Mouse (Mus musculus): ENCODE data around the gene Creld1. TPM values are rescaled to one million over a fixed set of nuclear protein-coding genes. Genes with fewer than 3 reads are reported as not detected.

Gene Creld1
- polyA plus RNA-seq, 1 experiment from 2014 or later = 23.9 TPM

DNA sequence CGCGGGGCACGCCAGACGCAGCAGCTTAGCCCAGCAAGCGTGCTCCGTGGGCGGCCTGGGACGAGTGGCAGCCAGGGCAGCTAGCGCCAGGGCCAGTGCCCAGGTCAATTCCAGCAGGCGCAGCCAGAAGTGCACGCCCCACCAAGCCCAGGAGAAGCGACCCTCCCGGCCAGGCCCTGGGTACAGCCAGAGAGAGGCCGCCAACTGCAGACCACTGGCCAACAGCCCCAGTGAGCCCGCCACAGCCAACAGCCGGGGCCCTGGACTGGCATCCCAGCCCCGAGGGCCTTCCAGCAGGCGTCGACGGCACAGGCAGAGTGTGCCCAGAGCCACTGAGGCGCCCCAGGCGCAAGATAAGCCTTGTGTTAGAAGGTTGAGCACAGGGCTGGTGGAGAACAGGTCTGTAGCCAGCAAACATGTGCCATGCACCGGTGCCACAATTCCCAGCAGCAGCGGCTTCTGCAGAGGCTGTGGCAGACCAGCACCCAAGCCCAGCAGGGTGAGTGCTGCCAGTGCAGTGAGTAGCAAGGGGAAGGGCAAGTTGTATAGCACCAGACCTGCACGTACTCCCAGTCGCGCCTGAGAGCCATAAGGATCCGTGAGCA lies 12.1 kb downstream of the Creld1 start:
- H3K4me1 ChIP-seq (ENCODE audit: control insufficient read depth, insufficient read depth, low read length) = peaks cover 7% of the 10 kb centered on the region; the same call in 1 of the 2 replicates
- H3K4me2 ChIP-seq (ENCODE audit: low read depth, low read length) = peak overlapping the region; percentile 77
- H3K27me3 ChIP-seq (ENCODE audit: control insufficient read depth, insufficient read depth, low read length) = peaks cover 23% of the 10 kb centered on the region
- H3K27ac ChIP-seq (ENCODE audit: low read length) = no peak overlapping the region
- peak overlapping the region; percentile 75 for H3K9ac ChIP-seq (ENCODE audit: low read length)
- no peaks in the 10 kb centered on the region for H3K9me3 ChIP-seq (replicated peaks; ENCODE audit: control insufficient read depth, low read length)
- peak; percentile 19; the same call in 1 of the 2 replicates for ATAC-seq (ENCODE audit: insufficient read depth, low FRiP score)
- WGBS = 40% methylated on average over 28 of the region's 28 CpGs
- peaks cover 4% of the 10 kb centered on the region; the same call in 1 of the 2 replicates for H3K36me3 ChIP-seq (ENCODE audit: control insufficient read depth, insufficient read depth, low read length)
- H3K4me3 ChIP-seq (replicated peaks; ENCODE audit: low read length) = peak overlapping the region; percentile 51

DNA sequence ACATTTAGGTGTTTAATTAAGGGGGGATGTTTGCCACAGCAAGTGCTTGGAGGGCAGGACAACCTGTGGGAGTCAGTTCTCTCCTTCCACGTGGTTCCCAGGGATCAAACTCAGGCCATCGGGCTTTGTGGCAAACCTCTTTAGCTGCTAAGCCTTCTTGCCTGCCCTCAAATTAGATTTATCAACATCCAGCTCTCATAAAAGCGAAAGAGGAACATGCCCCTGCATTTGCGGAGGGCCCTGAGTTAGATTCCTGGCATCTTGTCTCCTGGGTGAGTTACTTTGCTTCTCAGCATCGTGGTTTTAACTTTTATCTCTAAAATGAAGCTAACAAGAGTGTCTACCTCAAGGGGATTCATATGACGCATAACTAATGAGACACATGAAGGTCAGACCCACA lies 16.2 kb downstream of the Creld1 start:
- WGBS = 71% methylated on average over 6 of the region's 6 CpGs
- Histone ChIP-seq H3K9me3 (replicated peaks; ENCODE audit: control insufficient read depth, low read length) (no peaks in the 10 kb centered on the region), H3K27me3 (ENCODE audit: control insufficient read depth, insufficient read depth, low read length) (peaks cover 40% of the 10 kb centered on the region), H3K36me3 (ENCODE audit: control insufficient read depth, insufficient read depth, low read length) (no peaks in the 10 kb centered on the region), H3K4me3 (replicated peaks; ENCODE audit: low read length) (no peak overlapping the region), H3K27ac (ENCODE audit: low read length) (no peak overlapping the region), H3K4me1 (ENCODE audit: control insufficient read depth, insufficient read depth, low read length) (peaks cover 5% of the 10 kb centered on the region; the same call in 1 of the 2 replicates), H3K9ac (ENCODE audit: low read length) (no peak overlapping the region), H3K4me2 (ENCODE audit: low read depth, low read length) (no peak overlapping the region)
- no peak for ATAC-seq (ENCODE audit: insufficient read depth, low FRiP score)

DNA sequence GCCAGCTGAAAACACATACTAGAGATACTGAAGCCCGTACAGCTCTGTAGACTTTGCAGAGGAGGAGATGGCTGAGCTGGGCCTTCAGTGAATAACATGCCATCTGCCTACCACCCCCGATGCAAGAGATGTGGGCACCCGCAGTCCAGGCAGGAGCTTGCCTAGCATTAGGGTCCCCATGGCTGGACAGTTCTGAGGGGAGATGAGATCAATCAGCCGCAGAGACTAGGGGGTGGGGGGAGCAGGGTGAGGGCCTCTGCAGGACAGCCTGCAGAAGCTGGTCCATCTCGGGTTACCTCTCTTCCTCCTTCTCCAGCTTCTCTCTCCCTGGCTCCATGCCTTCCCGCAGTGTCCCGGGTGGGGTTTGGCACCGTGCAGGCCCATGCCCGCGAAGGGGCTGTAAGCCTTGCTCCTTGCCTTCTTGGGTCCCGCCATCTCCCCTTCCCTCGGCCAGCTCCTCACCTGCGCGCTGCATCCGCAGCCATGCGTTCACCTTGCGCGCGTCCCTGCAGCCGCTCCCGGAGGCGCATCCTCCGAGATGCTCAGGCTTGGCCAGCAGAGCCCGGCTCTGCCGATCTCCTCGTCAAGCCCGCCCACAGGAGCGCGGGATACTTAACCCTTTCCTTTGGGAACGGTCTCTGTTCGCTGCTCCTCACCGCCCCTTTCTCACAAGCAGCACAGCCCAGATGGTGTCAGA lies 18.4 kb downstream of the Creld1 start, which contains the start of gene Prrt3:
TSS of gene Prrt3 (minus strand) at position 544 of the 697 bp plus-strand sequence.
- Histone ChIP-seq H3K27me3 (ENCODE audit: control insufficient read depth, insufficient read depth, low read length) (peaks cover 24% of the 10 kb centered on the region), H3K4me1 (ENCODE audit: control insufficient read depth, insufficient read depth, low read length) (no peaks in the 10 kb centered on the region), H3K36me3 (ENCODE audit: control insufficient read depth, insufficient read depth, low read length) (no peaks in the 10 kb centered on the region), H3K27ac (ENCODE audit: low read length) (no peak within 1 kb of the TSS), H3K9me3 (replicated peaks; ENCODE audit: control insufficient read depth, low read length) (no peaks in the 10 kb centered on the region), H3K4me3 (replicated peaks; ENCODE audit: low read length) (peak within 1 kb of the TSS; percentile 25), H3K4me2 (ENCODE audit: low read depth, low read length) (peak within 1 kb of the TSS; percentile 41), H3K9ac (ENCODE audit: low read length) (peak within 1 kb of the TSS; percentile 48)
- WGBS = 3% methylated on average over 32 of the region's 32 CpGs
- ATAC-seq (ENCODE audit: insufficient read depth, low FRiP score) = 0 out of 2 replicates have a peak, but pooled peaks have one; percentile 37

DNA sequence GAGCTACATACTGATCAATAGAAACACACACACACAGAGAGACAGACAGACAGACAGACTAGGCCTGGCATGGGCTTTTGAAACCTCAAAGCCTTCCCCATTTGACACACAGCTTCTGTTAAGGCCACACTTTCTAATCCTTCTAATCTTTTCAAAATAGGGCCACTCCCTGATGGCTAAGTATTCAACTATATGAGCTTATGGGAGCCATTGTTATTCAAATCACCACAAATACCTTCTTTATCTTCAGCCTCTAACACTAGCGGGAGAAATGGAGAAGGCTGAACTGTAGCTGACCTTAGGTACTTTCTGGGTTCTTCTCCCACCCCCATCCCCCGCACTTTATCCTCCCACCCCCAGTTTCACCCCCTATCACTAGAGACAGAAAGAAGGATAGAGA lies 19.7 kb downstream of the Creld1 start:
- WGBS = 69% methylated on average over 2 of the region's 2 CpGs
- Histone ChIP-seq H3K27ac (ENCODE audit: low read length) (no peak overlapping the region), H3K4me3 (replicated peaks; ENCODE audit: low read length) (no peak overlapping the region), H3K4me2 (ENCODE audit: low read depth, low read length) (no peak overlapping the region), H3K27me3 (ENCODE audit: control insufficient read depth, insufficient read depth, low read length) (peaks cover 24% of the 10 kb centered on the region), H3K9me3 (replicated peaks; ENCODE audit: control insufficient read depth, low read length) (no peaks in the 10 kb centered on the region), H3K9ac (ENCODE audit: low read length) (no peak overlapping the region), H3K4me1 (ENCODE audit: control insufficient read depth, insufficient read depth, low read length) (no peaks in the 10 kb centered on the region), H3K36me3 (ENCODE audit: control insufficient read depth, insufficient read depth, low read length) (no peaks in the 10 kb centered on the region)
- no peak for ATAC-seq (ENCODE audit: insufficient read depth, low FRiP score)

DNA sequence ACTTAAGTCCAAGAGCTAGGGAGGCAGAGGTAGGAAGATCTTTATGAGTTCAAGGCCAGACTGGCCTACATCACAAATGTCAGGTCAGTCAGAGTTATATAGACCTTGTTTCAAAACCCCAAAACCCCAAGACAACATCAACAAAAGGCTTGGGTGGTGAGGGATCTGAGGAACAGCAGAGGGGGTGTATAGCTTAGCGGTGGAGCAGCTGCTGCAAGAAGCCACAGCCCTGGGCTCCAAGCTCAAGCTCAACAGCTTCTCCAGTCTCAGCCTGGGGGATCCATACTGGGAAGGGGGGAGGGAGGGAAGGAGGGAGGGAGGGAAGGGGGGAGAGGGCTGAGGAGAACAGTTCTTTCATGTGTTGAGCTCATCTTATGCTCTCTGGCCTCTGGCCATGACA lies 22.6 kb downstream of the Creld1 start:
- no peak overlapping the region for H3K4me3 ChIP-seq (replicated peaks; ENCODE audit: low read length)
- H3K36me3 ChIP-seq (ENCODE audit: control insufficient read depth, insufficient read depth, low read length) = no peaks in the 10 kb centered on the region
- 78% methylated on average over 1 of the region's 1 CpGs for WGBS
- no peaks in the 10 kb centered on the region for H3K4me1 ChIP-seq (ENCODE audit: control insufficient read depth, insufficient read depth, low read length)
- H3K9ac ChIP-seq (ENCODE audit: low read length) = no peak overlapping the region
- no peak for ATAC-seq (ENCODE audit: insufficient read depth, low FRiP score)
- peaks cover 14% of the 10 kb centered on the region for H3K27me3 ChIP-seq (ENCODE audit: control insufficient read depth, insufficient read depth, low read length)
- H3K27ac ChIP-seq (ENCODE audit: low read length) = no peak overlapping the region
- H3K4me2 ChIP-seq (ENCODE audit: low read depth, low read length) = no peak overlapping the region
- no peaks in the 10 kb centered on the region for H3K9me3 ChIP-seq (replicated peaks; ENCODE audit: control insufficient read depth, low read length)

DNA sequence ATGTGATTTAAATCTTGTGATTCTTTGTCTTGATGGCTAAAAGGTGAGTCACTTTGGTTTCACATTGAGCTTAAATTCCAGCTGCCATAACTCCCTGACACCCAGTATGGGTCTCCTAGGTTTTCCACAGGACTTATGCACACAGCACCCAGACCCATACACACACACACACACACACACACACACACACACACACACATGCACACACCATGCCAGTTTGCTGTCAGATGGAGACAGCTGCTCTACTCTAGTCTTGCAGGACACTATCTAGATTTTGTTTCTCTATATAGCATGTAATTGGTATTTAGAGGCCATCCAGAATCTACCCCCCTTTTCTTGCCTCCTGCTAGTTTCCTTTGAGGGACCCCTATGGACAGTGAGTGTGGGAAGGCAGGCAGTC lies 24.0 kb downstream of the Creld1 start:
- Histone ChIP-seq H3K9me3 (replicated peaks; ENCODE audit: control insufficient read depth, low read length) (no peaks in the 10 kb centered on the region), H3K4me1 (ENCODE audit: control insufficient read depth, insufficient read depth, low read length) (no peaks in the 10 kb centered on the region), H3K9ac (ENCODE audit: low read length) (no peak overlapping the region), H3K4me3 (replicated peaks; ENCODE audit: low read length) (no peak overlapping the region), H3K27me3 (ENCODE audit: control insufficient read depth, insufficient read depth, low read length) (no peaks in the 10 kb centered on the region), H3K36me3 (ENCODE audit: control insufficient read depth, insufficient read depth, low read length) (no peaks in the 10 kb centered on the region), H3K4me2 (ENCODE audit: low read depth, low read length) (no peak overlapping the region), H3K27ac (ENCODE audit: low read length) (no peak overlapping the region)
- no peak for ATAC-seq (ENCODE audit: insufficient read depth, low FRiP score)

DNA sequence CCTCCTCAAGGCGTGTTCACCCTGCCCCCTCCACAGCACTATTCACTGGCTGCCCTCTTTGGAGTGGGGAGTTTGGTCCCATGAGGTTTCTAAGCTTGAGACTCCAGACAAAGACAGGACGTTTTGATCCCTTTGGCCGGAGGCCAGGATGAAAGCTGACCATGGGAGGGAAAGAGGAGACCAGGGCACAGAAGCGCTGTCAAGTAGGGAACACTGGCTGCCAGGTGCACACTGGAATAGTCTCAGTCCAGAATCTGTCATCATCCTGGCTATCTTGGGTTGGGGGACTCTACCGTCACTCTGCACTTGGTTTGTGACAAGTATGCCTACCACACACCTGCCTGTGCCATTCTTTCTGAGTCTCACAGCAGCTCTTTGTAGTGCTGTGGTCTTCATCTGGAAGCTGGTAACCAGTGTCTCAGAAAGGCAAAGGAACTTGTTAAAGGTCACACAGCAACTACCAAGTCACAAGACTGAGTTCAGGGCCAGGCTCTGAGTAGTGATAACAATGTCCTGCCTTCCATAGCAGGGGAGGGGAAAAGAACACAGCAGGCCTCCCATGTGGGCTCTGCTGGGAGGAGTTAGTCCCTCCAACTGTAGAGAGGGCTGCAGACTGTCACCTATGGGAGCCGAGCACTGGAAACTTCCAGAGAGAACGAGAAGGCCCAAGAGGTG lies 25.3 kb downstream of the Creld1 start:
- H3K9me3 ChIP-seq (replicated peaks; ENCODE audit: control insufficient read depth, low read length) = no peaks in the 10 kb centered on the region
- no peak overlapping the region for H3K4me2 ChIP-seq (ENCODE audit: low read depth, low read length)
- H3K9ac ChIP-seq (ENCODE audit: low read length) = no peak overlapping the region
- H3K4me1 ChIP-seq (ENCODE audit: control insufficient read depth, insufficient read depth, low read length) = no peaks in the 10 kb centered on the region
- H3K4me3 ChIP-seq (replicated peaks; ENCODE audit: low read length) = no peak overlapping the region
- no peak for ATAC-seq (ENCODE audit: insufficient read depth, low FRiP score)
- no peaks in the 10 kb centered on the region for H3K36me3 ChIP-seq (ENCODE audit: control insufficient read depth, insufficient read depth, low read length)
- no peak overlapping the region for H3K27ac ChIP-seq (ENCODE audit: low read length)
- no peaks in the 10 kb centered on the region for H3K27me3 ChIP-seq (ENCODE audit: control insufficient read depth, insufficient read depth, low read length)
- WGBS = 66% methylated on average over 7 of the region's 7 CpGs

DNA sequence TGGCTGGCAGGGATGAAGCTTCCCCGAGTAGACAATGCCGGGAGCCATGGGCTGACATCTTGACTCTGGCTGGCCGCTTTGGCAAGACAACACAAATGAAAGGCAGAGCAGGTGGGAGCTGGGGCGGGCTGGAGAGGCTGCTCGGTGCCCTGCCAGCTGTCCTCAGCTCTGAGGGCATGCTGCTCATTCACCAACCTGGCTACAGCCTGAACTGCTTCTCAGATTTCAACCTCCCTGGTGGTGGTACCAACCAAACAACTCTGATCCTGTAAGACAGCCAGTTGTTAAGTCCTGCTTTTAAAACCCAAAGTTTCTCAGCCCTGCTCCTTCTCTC lies 25.8 kb downstream of the Creld1 start:
- no peak overlapping the region for H3K9ac ChIP-seq (ENCODE audit: low read length)
- no peaks in the 10 kb centered on the region for H3K27me3 ChIP-seq (ENCODE audit: control insufficient read depth, insufficient read depth, low read length)
- H3K36me3 ChIP-seq (ENCODE audit: control insufficient read depth, insufficient read depth, low read length) = 0 out of 2 replicates have a peak, but pooled peaks cover under 1% of the 10 kb centered on the region
- no peak overlapping the region for H3K4me3 ChIP-seq (replicated peaks; ENCODE audit: low read length)
- no peak for ATAC-seq (ENCODE audit: insufficient read depth, low FRiP score)
- no peak overlapping the region for H3K4me2 ChIP-seq (ENCODE audit: low read depth, low read length)
- H3K27ac ChIP-seq (ENCODE audit: low read length) = no peak overlapping the region
- WGBS = 44% methylated on average over 5 of the region's 5 CpGs
- H3K9me3 ChIP-seq (replicated peaks; ENCODE audit: control insufficient read depth, low read length) = no peaks in the 10 kb centered on the region
- H3K4me1 ChIP-seq (ENCODE audit: control insufficient read depth, insufficient read depth, low read length) = no peaks in the 10 kb centered on the region

DNA sequence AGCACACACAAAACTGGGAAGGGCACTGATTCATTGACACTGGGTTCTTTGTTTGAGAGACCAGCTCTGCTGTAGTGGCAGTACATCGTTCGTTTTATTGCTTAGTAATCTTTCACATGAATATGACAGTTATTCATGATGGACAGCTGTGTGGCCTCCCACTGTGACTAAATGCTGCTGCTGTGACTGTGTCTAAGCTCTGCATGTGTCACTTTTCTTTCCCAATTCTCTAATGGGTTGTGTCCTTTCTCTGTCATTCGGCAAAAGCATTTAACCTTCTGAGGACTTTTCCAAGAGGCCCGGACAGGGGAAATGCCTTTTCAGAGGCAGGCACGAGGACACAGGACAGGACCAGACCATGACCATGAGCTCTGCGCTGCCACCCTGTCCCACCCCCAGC lies 30.8 kb downstream of the Creld1 start:
- Histone ChIP-seq H3K27me3 (ENCODE audit: control insufficient read depth, insufficient read depth, low read length) (no peaks in the 10 kb centered on the region), H3K4me2 (ENCODE audit: low read depth, low read length) (no peak overlapping the region), H3K4me1 (ENCODE audit: control insufficient read depth, insufficient read depth, low read length) (no peaks in the 10 kb centered on the region), H3K9ac (ENCODE audit: low read length) (no peak overlapping the region), H3K36me3 (ENCODE audit: control insufficient read depth, insufficient read depth, low read length) (peaks cover 23% of the 10 kb centered on the region), H3K9me3 (replicated peaks; ENCODE audit: control insufficient read depth, low read length) (no peaks in the 10 kb centered on the region), H3K4me3 (replicated peaks; ENCODE audit: low read length) (no peak overlapping the region), H3K27ac (ENCODE audit: low read length) (no peak overlapping the region)
- WGBS = 86% methylated on average over 6 of the region's 6 CpGs
- ATAC-seq (ENCODE audit: insufficient read depth, low FRiP score) = no peak

Measured in stomach, embryonic 16.5 days (tissue).